Mouse (Mus musculus) heart, embryonic 15.5 days (tissue): Measurements from ENCODE around the gene Rabl3. TPM values are rescaled to one million over a fixed set of nuclear protein-coding genes. Genes with fewer than 3 reads are reported as not detected.

Experiments
- ATAC-seq: fragments of 200-750 bp; cut with Nextera tagmentation; replicated peaks from 2 replicates; pipeline ENCODE4 v1.8.0; 2017; ENCODE audit warnings: low read depth, moderate TSS enrichment; ENCODE audit not compliant: insufficient number of reproducible peaks, insufficient read depth, low FRiP score
- H3K27ac ChIP-seq: fragments of 300-500 bp; sonication (generic); 2 replicates; pipeline ENCODE4 v1.5.1; 2015; ENCODE audit warnings: mild to moderate bottlenecking, inconsistent platforms
- H3K27me3 ChIP-seq: fragments of 300-500 bp; sonication (generic); 2 replicates; pipeline ENCODE4 v1.6.1; 2015; ENCODE audit warnings: inconsistent platforms
- H3K36me3 ChIP-seq: fragments of 300-500 bp; sonication (generic); 2 replicates; pipeline ENCODE4 v1.6.1; 2015; ENCODE audit warnings: mild to moderate bottlenecking, inconsistent platforms
- H3K4me1 ChIP-seq: fragments of 300-500 bp; sonication (generic); replicated peaks from 2 replicates; pipeline ENCODE4 v1.6.1; 2015; ENCODE audit warnings: inconsistent platforms
- H3K4me2 ChIP-seq: fragments of 300-500 bp; sonication (generic); 2 replicates; pipeline ENCODE4 v1.6.1; 2015; ENCODE audit warnings: inconsistent platforms, mild to moderate bottlenecking, moderate library complexity
- H3K4me3 ChIP-seq: fragments of 300-500 bp; sonication (generic); 2 replicates; pipeline ENCODE4 v1.5.1; 2015; ENCODE audit warnings: mild to moderate bottlenecking, inconsistent platforms
- H3K9ac ChIP-seq: fragments of 300-500 bp; sonication (generic); 2 replicates; pipeline ENCODE4 v1.6.1; 2015; ENCODE audit warnings: mild to moderate bottlenecking, inconsistent platforms
- H3K9me3 ChIP-seq: fragments of 300-500 bp; sonication (generic); replicated peaks from 2 replicates; pipeline ENCODE4 v1.6.1; 2016; ENCODE audit warnings: inconsistent platforms
- WGBS: fragments of 180-500 bp; shearing (Covaris S2); methylation state at CpG from one replicate; pipeline ENCODE4 v1.1.7; 2015; ENCODE audit warnings: mixed read lengths; 5-methylcytosine and 5-hydroxymethylcytosine counted together
- polyA plus RNA-seq: library from polyadenylated mRNA; unstranded; fragments of >200 nt; fragmentation: Nextera tagmentation; extraction: Ambion mirVana; gene quantifications from 2 replicates; pipeline ENCODE4 v1.2.1, GENCODE M21; 2015

Rabl3 gene
- polyA plus RNA-seq, 1 experiment from 2014 or later = 19.1 TPM

- ATAC-seq = no peak
- H3K36me3 ChIP-seq = peaks cover 47% of the 10 kb centered on the region
- no peak overlapping the region for H3K4me3 ChIP-seq
- no peaks in the 10 kb centered on the region for H3K27me3 ChIP-seq
- H3K4me1 ChIP-seq = no peaks in the 10 kb centered on the region; the same call in 1 of the 2 replicates
- no peak overlapping the region for H3K27ac ChIP-seq
- 91% methylated on average over 2 of the region's 2 CpGs for WGBS
- H3K4me2 ChIP-seq = no peak overlapping the region
- H3K9me3 ChIP-seq = 0 out of 2 replicates have a peak, but pooled peaks cover 3% of the 10 kb centered on the region
- H3K9ac ChIP-seq = no peak overlapping the region
Observed at GRCm38 (mm10) chr16:37520190-37521040, 19.3 kb upstream of the Rabl3 start.

GRCm38 (mm10) chr16:37522100-37522697 is 17.5 kb upstream of the Rabl3 start:
- H3K36me3 ChIP-seq = peaks cover 47% of the 10 kb centered on the region
- peaks cover 10% of the 10 kb centered on the region for H3K4me1 ChIP-seq
- WGBS = 84% methylated on average over 7 of the region's 7 CpGs
- H3K27me3 ChIP-seq = no peaks in the 10 kb centered on the region
- H3K4me2 ChIP-seq = no peak overlapping the region
- H3K9ac ChIP-seq = no peak overlapping the region
- 0 out of 2 replicates have a peak, but pooled peaks cover 3% of the 10 kb centered on the region for H3K9me3 ChIP-seq
- H3K4me3 ChIP-seq = no peak overlapping the region
- no peak for ATAC-seq
- H3K27ac ChIP-seq = no peak overlapping the region

GRCm38 (mm10) chr16:37525121-37525520 is 14.6 kb upstream of the Rabl3 start:
- WGBS = 93% methylated on average over 2 of the region's 2 CpGs

GRCm38 (mm10) chr16:37526688-37527223 is 12.9 kb upstream of the Rabl3 start:
- H3K4me1 ChIP-seq = peaks cover 16% of the 10 kb centered on the region
- H3K9me3 ChIP-seq = 0 out of 2 replicates have a peak, but pooled peaks cover 3% of the 10 kb centered on the region
- 68% methylated on average over 3 of the region's 3 CpGs for WGBS
- H3K9ac ChIP-seq = no peak overlapping the region
- peak overlapping the region; percentile 22 for H3K4me2 ChIP-seq
- ATAC-seq = peak; percentile 66; the same call in 1 of the 2 replicates
- peak overlapping the region; percentile 63 for H3K27ac ChIP-seq
- peaks cover 25% of the 10 kb centered on the region for H3K36me3 ChIP-seq
- H3K4me3 ChIP-seq = no peak overlapping the region
- H3K27me3 ChIP-seq = no peaks in the 10 kb centered on the region

More at GRCm38 (mm10) chr16:37525121-37525520, 14.6 kb upstream of the Rabl3 start:
- Histone ChIP-seq H3K9ac (no peak overlapping the region), H3K9me3 (0 out of 2 replicates have a peak, but pooled peaks cover 3% of the 10 kb centered on the region), H3K27ac (no peak overlapping the region), H3K4me2 (no peak overlapping the region), H3K36me3 (peaks cover 42% of the 10 kb centered on the region), H3K4me1 (peaks cover 16% of the 10 kb centered on the region), H3K27me3 (no peaks in the 10 kb centered on the region), H3K4me3 (no peak overlapping the region)
- no peak for ATAC-seq

- 92% methylated on average over 6 of the region's 6 CpGs for WGBS
- no peak overlapping the region for H3K4me3 ChIP-seq
- no peak overlapping the region for H3K4me2 ChIP-seq
- no peak overlapping the region for H3K9ac ChIP-seq
- H3K36me3 ChIP-seq = peaks cover 22% of the 10 kb centered on the region
- peaks cover 20% of the 10 kb centered on the region for H3K4me1 ChIP-seq
- no peak for ATAC-seq
- H3K27me3 ChIP-seq = no peaks in the 10 kb centered on the region
- no peaks in the 10 kb centered on the region for H3K9me3 ChIP-seq
- H3K27ac ChIP-seq = no peak overlapping the region
Observed at GRCm38 (mm10) chr16:37530170-37530569, 9.5 kb upstream of the Rabl3 start.

- Histone ChIP-seq H3K9me3 (no peaks in the 10 kb centered on the region), H3K4me1 (peaks cover 10% of the 10 kb centered on the region; the same call in 1 of the 2 replicates), H3K4me2 (no peak overlapping the region), H3K36me3 (peaks cover 27% of the 10 kb centered on the region), H3K27ac (no peak overlapping the region), H3K9ac (no peak overlapping the region), H3K27me3 (no peaks in the 10 kb centered on the region), H3K4me3 (no peak overlapping the region)
- WGBS = 96% methylated on average over 1 of the region's 1 CpGs
- ATAC-seq = no peak
Observed at GRCm38 (mm10) chr16:37532046-37532445, 7.6 kb upstream of the Rabl3 start.

GRCm38 (mm10) chr16:37533369-37534068 is 6.2 kb upstream of the Rabl3 start:
- Histone ChIP-seq H3K4me3 (no peak overlapping the region), H3K9ac (no peak overlapping the region), H3K4me2 (no peak overlapping the region), H3K27ac (no peak overlapping the region), H3K36me3 (peaks cover 26% of the 10 kb centered on the region), H3K4me1 (peaks cover 17% of the 10 kb centered on the region), H3K27me3 (no peaks in the 10 kb centered on the region), H3K9me3 (no peaks in the 10 kb centered on the region)
- ATAC-seq = no peak
- 71% methylated on average over 8 of the region's 8 CpGs for WGBS

GRCm38 (mm10) chr16:37539240-37539610 is 460 bp upstream of the Rabl3 start:
- ATAC-seq = peak; percentile 27
- Histone ChIP-seq H3K4me3 (peak overlapping the region; percentile 96), H3K9me3 (no peaks in the 10 kb centered on the region), H3K36me3 (peaks cover 22% of the 10 kb centered on the region), H3K27ac (peak overlapping the region; percentile 94), H3K9ac (peak overlapping the region; percentile 88), H3K4me1 (peaks cover 20% of the 10 kb centered on the region), H3K4me2 (peak overlapping the region; percentile 83), H3K27me3 (no peaks in the 10 kb centered on the region)
- under 1% methylated on average over 22 of the region's 22 CpGs for WGBS

- ATAC-seq = no peak
- WGBS = 61% methylated on average over 6 of the region's 6 CpGs
- H3K9me3 ChIP-seq = no peaks in the 10 kb centered on the region
- H3K4me2 ChIP-seq = peak overlapping the region; percentile 69
- H3K27ac ChIP-seq = peak overlapping the region; percentile 94
- peaks cover 10% of the 10 kb centered on the region for H3K36me3 ChIP-seq
- H3K4me1 ChIP-seq = peaks cover 20% of the 10 kb centered on the region
- H3K27me3 ChIP-seq = no peaks in the 10 kb centered on the region
- 0 out of 2 replicates have a peak overlapping the region, but pooled peaks have one; percentile 80 for H3K9ac ChIP-seq
- H3K4me3 ChIP-seq = peak overlapping the region; percentile 96
Observed at GRCm38 (mm10) chr16:37540776-37541175, 1.1 kb downstream of the Rabl3 start.

GRCm38 (mm10) chr16:37546312-37546711 is 6.6 kb downstream of the Rabl3 start:
- H3K27ac ChIP-seq = no peak overlapping the region
- H3K9ac ChIP-seq = no peak overlapping the region
- H3K4me1 ChIP-seq = peaks cover 17% of the 10 kb centered on the region
- no peak overlapping the region for H3K4me3 ChIP-seq
- no peaks in the 10 kb centered on the region for H3K9me3 ChIP-seq
- ATAC-seq = no peak
- peaks cover 10% of the 10 kb centered on the region for H3K36me3 ChIP-seq
- 85% methylated on average over 5 of the region's 5 CpGs for WGBS
- no peak overlapping the region for H3K4me2 ChIP-seq
- H3K27me3 ChIP-seq = no peaks in the 10 kb centered on the region

GRCm38 (mm10) chr16:37550266-37550665 is 10.6 kb downstream of the Rabl3 start:
- peak; percentile 86; the same call in 1 of the 2 replicates for ATAC-seq
- H3K9ac ChIP-seq = no peak overlapping the region
- WGBS = 39% methylated on average over 3 of the region's 3 CpGs

More at GRCm38 (mm10) chr16:37550266-37550665, 10.6 kb downstream of the Rabl3 start:
- Histone ChIP-seq H3K4me3 (no peak overlapping the region), H3K27ac (peak overlapping the region; percentile 86), H3K4me2 (peak overlapping the region; percentile 40), H3K4me1 (peaks cover 19% of the 10 kb centered on the region), H3K36me3 (no peaks in the 10 kb centered on the region), H3K27me3 (no peaks in the 10 kb centered on the region), H3K9me3 (no peaks in the 10 kb centered on the region)
